Mouse (Mus musculus) CD4-positive helper T cell, adult 2 months (primary cell): ENCODE measurements around the gene Inpp1.

Experiments used
- DNase-seq: peaks from one replicate; pipeline ENCODE4 v3.0.0-alpha.2; 2012; ENCODE audit warnings: low read depth, missing footprints, low spot score

The Inpp1 gene

DNA sequence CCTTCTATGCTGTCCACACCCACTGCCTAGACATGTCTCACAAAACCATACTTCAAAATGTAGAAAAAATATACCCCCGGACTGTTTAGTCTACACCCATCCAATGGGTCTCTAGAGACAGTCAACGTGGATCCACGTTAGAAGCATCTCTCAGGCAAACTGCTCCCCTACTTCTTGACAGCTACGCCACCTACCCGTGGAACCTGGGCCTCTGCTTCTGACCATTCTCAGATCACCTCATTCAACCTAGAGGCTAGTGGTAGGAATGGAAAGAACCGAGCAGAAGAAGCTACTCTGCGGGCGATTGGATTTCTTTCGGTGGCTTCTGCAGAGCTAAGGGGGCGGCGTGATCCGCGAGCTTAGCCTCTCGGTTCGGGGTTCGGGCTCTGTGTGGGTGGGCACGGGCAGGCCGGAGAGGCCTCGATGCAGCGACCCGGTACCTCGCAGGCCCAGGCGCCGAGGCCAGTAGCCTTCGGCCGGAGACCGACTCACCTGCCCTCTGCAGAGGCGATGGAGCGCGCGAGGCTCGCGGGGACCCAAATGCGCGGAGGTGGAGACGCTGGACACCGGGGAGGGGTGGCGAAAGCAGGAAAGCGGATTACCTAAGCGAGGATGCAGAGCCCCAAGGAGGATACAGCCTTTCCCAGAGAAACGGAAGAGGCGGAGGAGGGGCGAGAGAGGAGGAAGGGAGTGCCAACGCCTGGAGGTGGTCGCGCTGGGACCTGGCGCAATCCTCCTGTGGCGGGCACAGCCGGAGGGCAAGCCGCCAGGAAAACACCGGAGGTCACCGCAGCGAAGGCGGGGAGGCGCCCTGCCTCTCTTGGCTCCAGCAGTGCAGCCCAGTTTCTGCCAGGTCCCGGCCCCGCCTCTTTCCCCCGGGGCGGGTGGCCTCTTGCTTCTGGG is at the start of gene Inpp1:
Inpp1 (minus strand) TSS at position 779 of the 903 bp plus-strand sequence.
- DNase-seq, result peak; percentile 85

DNA sequence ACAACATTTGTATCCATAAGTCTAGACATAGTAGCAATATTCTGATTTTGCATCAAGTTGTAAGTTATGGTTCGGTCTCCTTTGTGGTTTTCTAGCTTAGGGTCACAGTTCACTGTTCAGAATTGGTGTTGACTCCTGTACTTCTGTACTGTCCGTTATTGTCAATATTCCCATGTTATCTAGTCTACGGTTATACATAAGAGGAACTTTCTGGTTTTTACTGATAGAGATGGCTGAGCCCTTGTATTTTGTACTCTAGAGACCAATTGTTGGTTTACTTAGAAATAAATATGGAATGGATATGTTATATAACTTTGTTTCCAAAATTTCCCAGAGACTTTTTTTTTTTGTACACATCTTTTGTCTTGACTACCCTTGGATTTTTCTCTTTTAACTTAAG is 48.5 kb upstream of the Inpp1 start:
- no peak for DNase-seq

DNA sequence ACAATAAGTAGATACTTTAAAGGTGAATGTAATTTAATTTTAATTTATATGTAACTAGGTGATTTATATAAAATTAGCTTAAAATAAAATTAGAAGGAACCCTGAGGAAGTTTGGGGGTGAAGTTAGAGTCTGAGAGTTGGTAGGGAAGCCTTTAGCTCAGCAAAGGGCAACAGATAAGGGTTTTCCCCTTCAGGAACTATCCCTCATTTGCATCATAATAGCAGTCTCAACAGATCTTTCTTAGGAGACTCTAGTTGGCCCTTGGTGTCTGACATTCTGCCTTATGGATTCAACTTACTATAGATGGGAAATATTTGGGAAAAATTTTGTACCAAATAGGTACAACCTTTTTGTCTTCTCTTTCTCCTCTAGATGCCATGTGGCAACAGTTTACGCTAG is 46.7 kb upstream of the Inpp1 start:
- DNase-seq, result no peak

DNA sequence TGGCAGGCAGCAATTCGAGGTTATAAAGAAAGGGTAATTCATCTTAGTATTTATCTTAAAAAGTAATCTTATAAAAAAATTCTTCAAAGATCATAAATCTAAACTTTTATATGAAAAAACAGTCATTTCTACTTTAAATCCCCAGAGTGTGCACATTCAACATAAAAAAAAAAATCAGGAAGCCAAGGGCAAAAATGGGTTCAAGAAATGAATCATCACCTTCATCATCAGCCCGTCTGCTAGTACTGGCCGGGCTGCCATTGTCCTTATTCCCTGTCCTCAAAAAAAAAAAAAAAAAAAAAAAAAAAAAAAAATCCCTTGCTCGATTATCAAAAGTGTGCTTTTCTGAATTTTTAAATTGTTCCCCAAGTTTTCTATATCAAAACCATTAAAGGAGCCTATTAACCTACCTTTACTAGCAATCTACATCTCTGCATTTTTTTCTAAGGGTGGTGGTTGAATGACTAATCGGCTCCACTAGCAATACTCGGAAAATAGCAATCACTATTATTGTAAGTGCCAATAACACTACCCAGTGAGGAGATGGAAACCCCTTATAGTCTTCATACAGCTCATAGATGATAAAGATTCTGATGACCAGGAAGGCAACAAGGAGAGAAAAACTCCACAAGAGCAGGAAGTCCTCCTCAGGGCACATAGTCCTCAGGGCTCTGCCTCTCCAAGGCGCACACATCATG is 38.6 kb upstream of the Inpp1 start:
- DNase-seq, result peak; percentile 7

DNA sequence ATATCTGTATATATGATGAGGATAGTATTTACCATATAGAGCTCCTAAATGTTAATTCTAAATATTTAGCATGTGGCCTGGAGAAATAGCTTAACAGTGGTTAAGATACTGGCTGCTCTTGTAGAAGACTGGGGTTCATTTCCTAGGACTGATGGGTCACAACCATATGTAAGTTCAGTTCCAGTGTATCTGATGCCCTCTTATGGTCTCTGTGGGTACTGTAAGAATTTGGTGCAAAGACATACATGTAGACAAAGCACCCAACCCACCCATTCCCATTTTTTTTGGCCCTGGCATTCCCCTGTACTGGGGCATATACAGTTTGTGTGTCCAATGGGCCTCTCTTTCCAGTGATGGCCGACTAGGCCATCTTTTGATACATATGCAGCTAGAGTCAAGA is 36.5 kb upstream of the Inpp1 start:
- DNase-seq, result peak; percentile 72

DNA sequence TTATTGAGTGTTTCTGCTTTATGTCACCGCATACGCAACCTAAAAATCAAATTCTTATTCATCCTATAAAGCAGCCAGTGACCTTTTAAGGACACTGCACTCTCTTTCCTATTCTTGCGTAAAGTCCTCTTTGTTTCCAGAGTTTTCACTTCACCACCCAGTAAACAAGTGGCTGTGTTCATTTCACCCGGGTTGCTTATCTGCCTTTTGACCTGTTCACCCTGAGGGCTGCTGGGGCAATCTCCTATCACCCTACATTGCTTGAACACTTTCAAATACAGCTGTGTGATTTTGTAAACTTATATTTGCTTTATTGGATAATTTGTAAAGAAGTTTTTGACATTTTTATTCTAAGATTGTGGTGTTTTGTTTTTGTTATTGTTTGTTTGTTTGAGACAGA is 31.9 kb upstream of the Inpp1 start:
- no peak for DNase-seq

DNA sequence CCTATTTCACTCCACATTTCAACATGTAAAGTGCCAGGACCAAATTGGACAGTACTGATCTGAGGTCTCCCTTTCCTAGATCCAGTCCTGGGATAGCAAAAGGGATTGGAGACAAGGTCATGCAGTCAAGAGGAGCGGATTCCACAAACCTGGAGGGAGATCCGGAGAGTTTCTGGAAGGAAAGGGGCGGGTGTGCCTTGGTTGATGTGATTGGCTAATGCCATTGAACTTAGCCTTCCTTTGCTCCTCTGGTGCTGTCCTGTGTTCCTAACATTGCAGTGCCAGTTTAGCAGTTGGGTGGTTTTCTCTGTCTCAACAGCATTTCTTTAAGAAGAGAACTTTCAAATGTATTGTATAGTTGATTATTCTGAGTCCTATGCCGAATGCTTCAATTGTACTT is 29.1 kb upstream of the Inpp1 start:
- DNase-seq, result no peak

DNA sequence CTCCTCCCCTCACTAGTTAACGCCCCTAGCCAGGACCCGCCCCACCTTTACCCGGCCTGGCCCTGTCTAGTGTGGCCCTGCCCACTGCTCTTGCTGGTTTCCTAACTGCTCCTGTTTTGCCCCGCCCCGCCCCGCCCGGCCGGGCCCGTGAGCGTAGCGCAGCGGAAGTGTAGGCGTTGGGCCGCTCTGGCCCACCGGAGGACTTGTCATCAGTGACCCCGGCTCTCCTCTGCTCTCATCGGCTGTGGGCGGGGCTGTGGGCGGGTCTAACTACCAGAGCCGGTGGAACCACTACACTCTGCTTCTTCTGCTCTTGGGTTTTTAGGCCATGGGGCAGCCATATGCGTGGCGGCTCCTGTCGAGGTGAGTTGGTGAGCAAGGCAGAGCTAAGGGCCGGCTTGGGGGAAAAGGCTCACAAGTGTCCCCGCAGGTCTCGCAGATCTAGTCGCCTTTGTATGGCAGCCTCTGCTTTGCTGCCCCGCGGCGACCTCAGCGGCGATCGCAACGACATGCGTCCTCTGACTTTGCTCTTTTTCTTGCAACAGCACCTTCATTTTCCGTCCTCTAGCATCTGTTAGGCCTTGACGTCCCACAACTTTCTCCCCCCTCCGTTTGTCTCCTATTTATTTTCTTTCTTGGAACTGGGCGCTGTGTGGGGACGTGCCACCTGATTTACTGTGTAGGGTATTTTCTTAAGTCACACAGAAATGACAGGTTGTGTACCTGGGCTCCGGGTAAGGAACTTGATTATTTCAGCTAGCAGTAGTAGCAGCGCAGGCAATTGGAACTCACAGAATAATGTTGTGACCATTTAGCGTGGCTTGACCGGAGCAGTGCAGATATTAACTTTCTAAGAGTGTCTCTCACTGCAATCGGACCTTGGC is 27.5 kb upstream of the Inpp1 start, which contains the start of gene Hibch:
Hibch (plus strand) TSS at position 148 of the 884 bp plus-strand sequence.
- DNase-seq, result peak; percentile 100

DNA sequence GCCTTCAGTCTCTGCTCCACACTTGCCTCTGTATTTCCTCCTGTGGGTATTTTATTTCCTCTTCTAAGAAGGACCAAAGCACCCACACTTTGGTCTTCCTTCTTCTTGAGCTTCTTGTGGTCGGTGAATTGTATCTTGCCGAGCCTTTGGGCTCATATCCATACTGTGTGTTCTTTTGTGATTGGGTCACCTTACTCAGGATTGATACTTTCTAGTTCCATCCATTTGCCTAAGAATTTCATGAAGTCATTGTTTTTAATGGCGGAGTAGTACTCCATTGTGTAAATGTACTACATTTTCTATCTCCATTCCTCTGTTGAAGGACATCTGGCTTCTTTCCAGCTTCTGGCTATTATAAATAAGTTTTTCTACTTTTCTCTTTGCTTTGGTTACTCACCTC is 26.9 kb upstream of the Inpp1 start:
- DNase-seq, result no peak

DNA sequence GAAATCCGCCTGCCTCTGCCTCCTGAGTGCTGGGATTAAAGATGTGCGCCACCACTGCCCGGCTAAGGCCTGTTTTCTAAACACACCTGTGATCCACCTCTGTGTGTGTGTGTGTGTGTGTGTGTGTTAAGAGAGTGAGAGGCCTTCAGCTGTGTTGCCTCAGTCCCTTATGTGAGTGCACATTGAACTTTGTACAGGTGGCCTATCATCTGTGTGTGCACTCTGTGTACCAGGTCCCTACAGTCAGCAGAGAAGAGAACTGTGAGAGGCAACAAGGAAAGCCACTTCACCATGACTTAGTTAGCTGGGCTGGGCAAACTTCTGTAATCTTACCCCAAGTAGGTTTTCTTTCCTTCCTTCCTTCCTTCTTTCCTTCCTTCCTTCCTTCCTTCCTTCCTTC is 21.6 kb upstream of the Inpp1 start:
- no peak for DNase-seq

DNA sequence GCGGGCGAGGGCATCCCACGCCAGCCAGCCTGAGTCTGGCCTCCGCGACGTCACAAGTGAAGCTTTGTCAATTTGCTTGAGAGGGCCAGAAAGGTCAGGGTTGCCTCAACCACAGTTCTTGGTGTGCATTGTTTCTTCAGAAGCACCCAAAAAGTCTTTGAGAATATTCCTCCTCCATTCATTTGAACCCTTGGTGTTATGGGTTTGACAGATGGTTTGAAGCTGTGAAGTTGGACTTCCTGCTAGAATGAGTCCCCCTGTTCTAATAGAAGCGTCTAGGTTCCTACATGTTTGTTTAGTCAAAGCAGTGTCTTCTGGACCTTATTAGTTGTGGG is 292 bp upstream of the Inpp1 start:
- no peak for DNase-seq

DNA sequence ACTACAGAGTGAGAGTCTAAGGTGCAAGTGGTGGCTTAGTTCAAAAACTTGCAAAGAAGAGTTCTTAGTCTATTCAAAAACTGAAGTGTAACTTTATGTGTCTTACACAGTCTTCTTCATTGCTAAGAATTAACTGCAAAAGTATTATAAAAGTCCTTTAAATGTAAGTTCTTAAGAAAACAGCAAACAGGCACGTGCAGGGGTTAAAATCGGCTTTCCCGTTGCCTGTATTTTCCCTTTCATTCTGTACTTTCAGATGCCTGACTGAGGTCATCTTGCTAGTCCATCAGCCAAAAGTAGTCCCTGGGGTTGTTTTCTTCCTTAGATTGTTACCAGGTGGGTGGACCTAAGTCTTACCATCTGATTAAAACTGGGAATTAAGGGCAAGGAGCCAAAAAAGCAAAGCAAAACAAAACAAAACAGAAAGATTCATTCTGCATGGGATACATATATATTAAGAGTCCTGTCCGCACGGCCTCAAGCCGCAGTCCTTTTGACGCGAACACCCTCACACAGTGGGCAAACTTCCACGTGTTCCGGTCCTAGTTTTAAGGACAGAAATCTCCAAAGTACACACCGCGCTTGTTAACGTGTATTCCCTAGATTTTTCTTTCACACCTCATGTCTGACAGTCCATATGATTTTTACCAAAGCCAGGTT is 1.1 kb downstream of the Inpp1 start:
- DNase-seq, result no peak

DNA sequence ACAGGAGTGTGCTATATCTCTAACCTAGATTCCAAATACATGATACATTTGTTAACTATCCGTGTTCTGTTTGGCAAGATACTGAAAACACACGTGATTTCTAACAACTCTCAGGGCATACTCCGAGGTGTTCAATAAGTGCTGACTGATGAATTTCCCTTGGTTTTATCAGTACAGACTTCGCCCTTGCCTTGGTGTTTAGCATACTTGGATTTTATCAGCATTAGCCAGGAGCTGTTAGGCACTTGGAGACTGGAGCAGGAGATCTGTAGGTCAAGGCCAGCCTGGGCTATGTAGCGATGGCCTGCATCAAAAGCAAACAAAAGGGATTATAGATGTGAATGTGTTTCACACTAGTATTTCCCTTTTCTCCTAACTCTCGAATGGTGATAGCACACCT is 9.0 kb downstream of the Inpp1 start:
- no peak for DNase-seq

DNA sequence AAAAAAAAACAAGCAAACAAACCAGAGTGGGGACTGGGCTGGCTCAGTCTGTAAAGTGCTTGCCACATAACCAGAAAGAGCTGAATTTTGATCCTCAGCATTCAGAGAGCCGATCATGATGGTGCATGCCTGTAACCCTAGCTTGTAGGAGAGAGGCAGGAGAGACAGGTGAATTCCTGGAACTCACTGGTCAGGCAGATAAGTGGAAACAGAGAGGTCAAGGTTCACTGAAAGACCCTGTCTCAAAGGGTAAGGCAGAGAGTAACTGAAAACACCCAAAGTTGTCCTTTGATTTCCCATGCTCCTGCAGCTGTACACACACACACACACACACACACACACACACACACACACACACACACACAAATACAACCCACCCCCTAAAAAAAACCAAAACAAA is 12.4 kb downstream of the Inpp1 start:
- no peak for DNase-seq

DNA sequence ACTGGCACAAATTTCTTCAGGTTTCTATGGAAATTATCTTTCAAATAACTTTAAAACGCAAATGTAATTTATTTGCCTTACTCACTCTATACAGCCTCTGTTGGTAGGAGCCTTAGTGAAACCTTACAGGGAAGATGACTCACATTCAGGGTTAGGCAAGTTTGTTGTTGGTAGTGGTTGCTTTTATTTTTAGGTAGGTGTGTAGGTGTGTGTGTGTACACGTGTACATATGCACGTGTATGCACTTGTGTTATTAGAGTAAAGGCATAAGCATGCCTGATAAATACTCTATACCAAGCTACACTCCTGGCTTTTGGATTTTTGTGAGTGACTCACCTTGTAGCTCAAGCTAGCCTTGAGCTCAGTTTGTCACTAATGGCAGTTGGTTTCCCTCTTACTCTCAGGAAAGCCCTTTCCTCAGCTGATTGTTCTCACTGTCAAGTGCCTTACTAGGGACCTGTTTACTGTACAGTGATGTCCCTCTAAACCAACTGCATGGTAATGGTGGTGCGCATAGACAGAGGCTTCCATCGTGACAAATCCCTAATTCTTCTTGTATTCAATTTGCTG is 15.0 kb downstream of the Inpp1 start:
- DNase-seq, result no peak

DNA sequence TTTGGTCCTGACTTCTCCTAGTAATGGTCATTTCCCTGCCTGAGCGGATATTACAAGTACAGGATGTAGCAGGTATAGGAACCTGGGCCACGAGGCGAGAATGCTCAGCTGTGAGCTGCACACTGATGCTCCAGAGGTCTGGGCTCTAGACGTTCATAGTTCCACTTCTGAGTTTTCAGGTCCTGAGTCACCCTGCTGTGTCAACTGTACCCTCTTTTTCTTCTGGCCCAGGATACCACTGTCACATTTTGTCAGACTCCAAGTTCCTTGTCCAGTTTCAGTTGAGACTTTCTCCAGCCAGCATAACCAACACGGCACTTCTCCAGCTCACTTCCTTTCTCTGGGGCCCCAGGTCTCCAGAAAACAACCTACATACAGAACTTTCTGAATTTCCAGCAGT is 15.8 kb downstream of the Inpp1 start:
- no peak for DNase-seq

DNA sequence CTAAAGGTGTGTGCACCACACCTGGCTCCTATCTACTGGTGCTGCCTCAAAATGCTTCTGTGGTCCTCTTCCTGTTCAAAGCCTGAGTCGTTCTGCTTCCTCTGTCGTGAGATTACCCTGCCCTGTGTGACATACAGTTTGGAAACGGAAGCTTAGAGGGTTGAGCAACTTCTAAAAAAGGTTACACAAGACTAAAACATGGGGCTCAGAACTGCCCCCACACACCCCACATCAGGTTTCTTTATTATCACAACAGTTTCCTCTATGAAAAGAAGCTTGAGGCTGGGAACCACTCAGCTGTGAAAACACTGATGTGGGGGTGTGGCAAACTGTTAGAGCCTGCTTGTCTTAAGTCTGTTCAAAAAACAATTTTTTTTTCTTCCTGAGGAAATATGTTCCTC is 17.1 kb downstream of the Inpp1 start:
- peak; percentile 87 for DNase-seq

DNA sequence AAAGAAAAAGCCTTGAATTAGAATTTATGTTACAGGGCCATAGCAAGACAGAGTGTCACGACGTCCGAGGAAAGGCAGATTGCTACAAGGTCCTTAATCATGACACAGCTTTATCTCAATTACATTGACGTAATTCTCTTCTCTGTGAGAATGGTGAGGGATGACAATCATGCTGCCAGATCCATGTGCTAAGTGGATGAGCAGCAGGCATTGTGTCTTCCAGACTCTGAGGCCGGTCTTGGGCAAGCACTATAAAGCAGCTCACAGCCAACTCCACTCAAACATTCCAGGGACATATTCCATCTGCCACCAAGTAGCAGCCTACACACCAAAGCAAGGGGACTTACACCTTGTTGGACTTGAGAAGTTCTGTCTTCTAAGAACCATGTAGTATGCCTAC is 17.7 kb downstream of the Inpp1 start:
- DNase-seq, result no peak

DNA sequence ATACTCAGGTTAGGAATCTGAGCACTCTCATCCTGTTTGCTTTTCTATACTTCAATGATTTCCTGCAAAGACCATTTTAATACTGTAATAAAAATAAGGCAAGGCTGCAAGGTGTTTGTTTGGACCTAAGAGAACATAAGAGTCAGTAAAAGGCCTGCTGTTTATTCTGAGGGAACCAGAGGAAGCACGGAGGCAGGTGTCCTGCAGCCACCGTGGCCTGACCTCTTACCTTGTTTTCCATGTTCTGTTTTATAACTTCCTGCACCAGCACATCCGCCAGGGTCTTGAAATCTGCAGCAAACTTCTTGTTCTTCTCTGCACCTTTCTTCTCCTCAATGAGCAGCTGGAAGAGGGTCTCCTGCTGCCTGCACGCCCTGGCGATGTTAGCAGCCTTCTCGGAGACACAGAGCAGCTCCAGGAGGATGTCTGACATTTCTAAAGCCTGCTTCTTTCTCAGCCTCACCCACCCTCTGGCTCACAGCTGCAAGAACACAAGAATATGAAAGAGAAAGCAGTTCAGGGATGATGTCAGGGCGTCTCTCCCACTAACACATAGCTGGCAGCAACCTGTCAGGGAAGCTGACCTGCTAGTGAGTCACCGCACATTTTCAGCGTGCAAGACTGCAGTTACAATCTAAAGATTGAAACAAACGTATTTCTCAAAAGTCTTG is 18.3 kb downstream of the Inpp1 start:
- DNase-seq, result peak; percentile 81

DNA sequence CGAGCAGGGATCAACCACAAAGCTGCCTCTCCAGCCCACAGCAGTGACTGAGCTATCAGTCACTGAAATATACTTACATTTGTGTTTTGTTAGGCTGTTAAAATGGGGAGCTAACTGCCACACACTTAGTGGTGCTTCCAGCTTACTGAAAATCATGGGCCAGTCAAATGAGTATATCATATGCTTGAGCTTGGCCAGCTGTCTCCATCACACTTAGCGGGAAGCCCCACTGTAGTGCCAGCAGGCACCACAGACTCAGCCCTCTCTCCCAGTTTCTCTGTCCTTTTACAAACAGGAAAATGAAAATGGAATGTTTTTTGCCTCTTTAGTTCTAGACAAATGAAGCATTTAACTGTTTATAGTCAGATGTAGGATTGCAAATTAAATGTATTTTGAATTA is 21.6 kb downstream of the Inpp1 start:
- no peak for DNase-seq

DNA sequence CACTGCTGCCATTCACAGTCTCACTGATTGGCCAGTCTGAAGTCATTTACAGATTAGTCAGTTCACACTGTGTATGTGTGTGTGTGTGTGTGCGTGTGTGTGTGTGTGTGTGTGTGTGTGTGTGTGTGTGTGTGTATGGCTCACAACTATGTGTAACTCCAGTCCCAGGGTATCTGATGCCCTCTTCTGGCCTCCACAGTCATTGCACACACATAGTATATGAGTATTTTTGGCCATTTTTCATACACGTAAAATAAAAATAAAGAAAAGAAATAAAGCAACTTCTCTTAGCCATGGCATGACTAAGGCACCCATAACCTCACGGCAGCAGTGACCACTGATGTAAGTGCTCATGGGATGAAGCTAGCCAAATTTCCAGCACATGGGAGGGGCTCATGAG is 23.8 kb downstream of the Inpp1 start:
- DNase-seq, result peak; percentile 30
